Mouse (Mus musculus): Measurements from ENCODE around the gene Znfx1. TPM values are rescaled to one million over a fixed set of nuclear protein-coding genes. Genes with fewer than 3 reads are reported as not detected.

Znfx1 gene
- polyA plus RNA-seq, 1 experiment, result 46.0 TPM

DNA sequence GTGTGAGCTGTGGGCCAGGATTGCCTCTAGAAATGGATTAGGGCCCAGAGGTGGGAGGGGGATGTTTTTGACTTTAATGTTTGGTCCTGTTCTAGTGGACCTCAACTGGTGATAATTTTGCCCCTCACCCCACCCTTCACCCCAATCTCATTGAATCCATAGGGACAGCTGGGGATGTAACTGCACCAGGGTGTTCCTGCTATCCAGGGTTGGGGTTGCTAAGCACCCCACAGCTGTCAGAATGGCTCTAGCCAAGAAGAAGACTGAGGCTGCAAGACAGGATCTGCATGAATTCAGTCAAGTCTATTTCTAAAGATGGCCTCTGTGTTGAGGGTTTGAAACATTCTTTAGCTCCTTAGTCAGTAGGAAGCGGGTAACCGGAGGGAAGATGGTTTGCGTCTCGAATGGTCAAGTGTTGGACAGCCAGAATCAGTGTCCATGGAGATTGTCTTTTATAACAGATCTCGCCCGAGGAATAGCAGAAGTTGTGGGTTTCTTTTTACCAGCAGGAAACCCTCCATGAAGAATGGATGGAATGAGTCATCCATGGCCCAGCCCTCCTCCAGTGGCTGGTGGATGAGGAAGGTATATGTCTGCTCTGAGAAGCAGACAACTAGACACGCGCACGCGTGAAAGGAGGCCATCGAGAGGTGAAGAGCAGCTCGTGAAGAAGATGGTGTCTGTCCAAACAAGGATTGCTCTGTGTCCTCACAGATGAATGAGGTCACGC is 30.5 kb upstream of the Znfx1 start:
- DNase-seq, result no peak
- TF ChIP-seq CTCF (IDR thresholded peaks at IDR 0.05; ENCODE audit: borderline replicate concordance, control insufficient read depth, extremely low read depth, insufficient read depth, low read length, poor library complexity) (no peak), POLR2A (IDR thresholded peaks at IDR 0.05; ENCODE audit: control insufficient read depth, extremely low read depth, insufficient read depth, low read length, poor library complexity) (no peak)
- Histone ChIP-seq H3K27me3 (ENCODE audit: control insufficient read depth, insufficient read depth, low read length) (no peaks in the 10 kb centered on the region), H3K4me1 (replicated peaks; ENCODE audit: control insufficient read depth, insufficient read depth, low read length) (no peaks in the 10 kb centered on the region), H3K4me3 (ENCODE audit: control insufficient read depth, insufficient read depth, low read length) (no peak overlapping the region), H3K36me3 (ENCODE audit: control insufficient read depth, insufficient read depth, low read length) (no peaks in the 10 kb centered on the region), H3K27ac (ENCODE audit: control insufficient read depth, insufficient read depth, low read length) (no peak overlapping the region)
- 33% methylated on average over 13 of the region's 13 CpGs for WGBS

DNA sequence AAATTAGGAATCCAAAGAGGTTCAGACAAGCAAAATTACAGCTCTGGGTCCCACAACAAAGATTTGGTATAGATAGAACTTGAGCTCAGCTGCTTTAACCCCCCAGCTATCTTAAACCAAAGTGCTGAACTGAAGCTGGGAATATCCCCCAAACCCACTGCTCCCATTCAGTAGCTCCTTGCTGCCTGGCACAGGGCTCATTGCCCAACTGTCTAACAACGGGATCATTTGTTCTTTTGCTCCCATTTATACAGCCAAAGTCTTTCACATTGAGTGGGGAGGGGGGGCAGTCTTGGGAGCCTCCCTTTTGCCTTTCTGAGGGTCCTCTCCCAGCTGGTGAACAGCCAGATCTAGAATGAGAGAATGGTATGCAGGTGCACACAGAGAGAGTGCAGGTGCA is 27.5 kb upstream of the Znfx1 start:
- no peak for TF ChIP-seq CTCF (IDR thresholded peaks at IDR 0.05; ENCODE audit: borderline replicate concordance, control insufficient read depth, extremely low read depth, insufficient read depth, low read length, poor library complexity)
- WGBS, result 89% methylated on average over 1 of the region's 1 CpGs
- Histone ChIP-seq H3K27ac (ENCODE audit: control insufficient read depth, insufficient read depth, low read length) (no peak overlapping the region), H3K4me1 (replicated peaks; ENCODE audit: control insufficient read depth, insufficient read depth, low read length) (no peaks in the 10 kb centered on the region), H3K4me3 (ENCODE audit: control insufficient read depth, insufficient read depth, low read length) (no peak overlapping the region), H3K27me3 (ENCODE audit: control insufficient read depth, insufficient read depth, low read length) (no peaks in the 10 kb centered on the region), H3K36me3 (ENCODE audit: control insufficient read depth, insufficient read depth, low read length) (no peaks in the 10 kb centered on the region)
- DNase-seq, result no peak

DNA sequence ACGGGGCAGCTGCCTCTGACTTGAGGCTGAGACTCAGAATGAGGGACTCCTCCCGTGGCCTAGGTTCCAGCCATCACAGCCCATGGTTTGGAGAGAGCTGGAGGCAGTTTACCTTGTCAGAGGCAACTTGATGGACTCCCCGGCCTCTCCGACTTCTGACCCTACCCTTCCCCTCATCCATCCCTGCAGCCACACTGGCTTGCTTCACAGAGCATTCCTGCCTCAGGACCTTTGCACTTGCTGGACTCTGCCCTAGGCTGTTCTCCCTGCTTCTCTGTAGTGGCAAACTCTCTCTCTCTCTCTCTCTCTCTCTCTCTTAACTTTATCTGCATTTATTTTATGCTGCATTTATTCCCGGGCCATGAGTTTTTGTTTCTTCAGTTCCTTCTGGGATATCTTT is 24.0 kb upstream of the Znfx1 start:
- H3K36me3 ChIP-seq (ENCODE audit: control insufficient read depth, insufficient read depth, low read length), result no peaks in the 10 kb centered on the region
- H3K4me3 ChIP-seq (ENCODE audit: control insufficient read depth, insufficient read depth, low read length), result no peak overlapping the region
- DNase-seq, result no peak
- no peak for TF ChIP-seq CTCF (IDR thresholded peaks at IDR 0.05; ENCODE audit: borderline replicate concordance, control insufficient read depth, extremely low read depth, insufficient read depth, low read length, poor library complexity)
- no peak for TF ChIP-seq POLR2A (IDR thresholded peaks at IDR 0.05; ENCODE audit: control insufficient read depth, extremely low read depth, insufficient read depth, low read length, poor library complexity)
- H3K27ac ChIP-seq (ENCODE audit: control insufficient read depth, insufficient read depth, low read length), result no peak overlapping the region
- 91% methylated on average over 5 of the region's 5 CpGs for WGBS
- no peaks in the 10 kb centered on the region for H3K27me3 ChIP-seq (ENCODE audit: control insufficient read depth, insufficient read depth, low read length)
- no peaks in the 10 kb centered on the region for H3K4me1 ChIP-seq (replicated peaks; ENCODE audit: control insufficient read depth, insufficient read depth, low read length)

DNA sequence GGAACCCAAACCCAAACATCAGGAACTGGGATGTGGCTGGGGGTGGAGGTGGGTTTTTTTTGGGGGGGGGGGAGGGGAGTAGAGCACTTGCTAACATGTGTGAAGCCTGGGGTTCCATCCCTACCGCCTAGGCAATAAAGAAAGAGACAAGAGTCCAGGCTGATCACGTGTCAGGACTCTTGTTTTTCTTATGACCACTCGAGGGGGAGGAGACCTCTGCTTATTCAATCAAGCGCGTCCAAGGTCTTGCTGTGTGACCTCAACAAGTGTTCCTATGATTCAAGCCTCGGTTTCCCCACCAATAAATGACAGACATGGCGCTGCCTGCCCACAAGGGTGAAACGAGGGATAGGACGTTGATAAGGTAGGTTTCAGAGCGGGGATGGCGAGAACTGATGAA is 23.3 kb upstream of the Znfx1 start:
- H3K27me3 ChIP-seq (ENCODE audit: control insufficient read depth, insufficient read depth, low read length), result no peaks in the 10 kb centered on the region
- no peak overlapping the region for H3K4me3 ChIP-seq (ENCODE audit: control insufficient read depth, insufficient read depth, low read length)
- DNase-seq, result no peak
- H3K27ac ChIP-seq (ENCODE audit: control insufficient read depth, insufficient read depth, low read length), result no peak overlapping the region
- H3K4me1 ChIP-seq (replicated peaks; ENCODE audit: control insufficient read depth, insufficient read depth, low read length), result peaks cover 7% of the 10 kb centered on the region
- no peak for TF ChIP-seq CTCF (IDR thresholded peaks at IDR 0.05; ENCODE audit: borderline replicate concordance, control insufficient read depth, extremely low read depth, insufficient read depth, low read length, poor library complexity)
- no peak for TF ChIP-seq POLR2A (IDR thresholded peaks at IDR 0.05; ENCODE audit: control insufficient read depth, extremely low read depth, insufficient read depth, low read length, poor library complexity)
- H3K36me3 ChIP-seq (ENCODE audit: control insufficient read depth, insufficient read depth, low read length), result no peaks in the 10 kb centered on the region
- WGBS, result 93% methylated on average over 11 of the region's 11 CpGs

DNA sequence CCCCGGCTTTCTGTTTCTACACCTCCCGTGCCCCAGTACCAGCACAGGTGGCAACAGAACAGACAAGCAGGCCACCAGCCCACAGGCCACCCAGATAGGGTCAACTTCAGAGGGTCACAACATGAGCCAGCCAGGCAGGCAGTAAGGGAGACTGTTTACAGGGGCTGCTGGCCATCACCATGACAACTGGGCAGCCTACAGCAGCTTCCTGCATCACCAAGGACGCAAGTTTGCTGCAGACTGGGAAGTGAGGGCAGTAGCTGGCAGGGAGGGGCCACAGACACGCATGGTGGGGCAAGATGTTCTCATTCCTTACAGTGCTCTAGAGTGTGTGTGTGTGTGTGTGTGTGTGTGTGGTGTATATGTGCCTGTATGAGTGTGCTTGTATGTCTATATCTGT is 18.8 kb upstream of the Znfx1 start:
- Histone ChIP-seq H3K27me3 (ENCODE audit: control insufficient read depth, insufficient read depth, low read length) (no peaks in the 10 kb centered on the region), H3K4me3 (ENCODE audit: control insufficient read depth, insufficient read depth, low read length) (no peak overlapping the region), H3K36me3 (ENCODE audit: control insufficient read depth, insufficient read depth, low read length) (no peaks in the 10 kb centered on the region), H3K4me1 (replicated peaks; ENCODE audit: control insufficient read depth, insufficient read depth, low read length) (peaks cover 11% of the 10 kb centered on the region), H3K27ac (ENCODE audit: control insufficient read depth, insufficient read depth, low read length) (no peak overlapping the region)
- no peak for DNase-seq
- no peak for TF ChIP-seq CTCF (IDR thresholded peaks at IDR 0.05; ENCODE audit: borderline replicate concordance, control insufficient read depth, extremely low read depth, insufficient read depth, low read length, poor library complexity)
- TF ChIP-seq POLR2A (IDR thresholded peaks at IDR 0.05; ENCODE audit: control insufficient read depth, extremely low read depth, insufficient read depth, low read length, poor library complexity), result no peak
- 9% methylated on average over 4 of the region's 4 CpGs for WGBS

DNA sequence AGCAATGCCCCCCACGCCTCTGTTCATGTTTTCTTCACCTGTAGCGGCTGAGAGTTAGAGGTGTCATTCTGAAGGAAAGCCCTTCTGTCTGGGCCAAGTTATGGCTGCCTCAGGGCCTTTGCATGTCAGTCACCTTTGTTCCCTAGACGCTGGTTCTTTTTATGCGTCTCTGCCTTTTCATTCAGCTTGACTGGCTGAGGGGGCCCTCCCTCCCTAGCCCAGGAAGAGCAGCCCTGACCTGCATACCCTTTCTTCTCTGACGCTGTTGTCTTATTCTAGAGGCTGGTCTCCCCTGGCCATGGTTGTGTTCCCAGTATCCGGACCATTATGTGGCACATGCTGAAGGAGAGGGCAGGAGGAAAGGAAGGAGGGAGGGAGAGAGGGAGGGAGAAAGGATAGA is 18.3 kb upstream of the Znfx1 start:
- WGBS, result 33% methylated on average over 6 of the region's 6 CpGs
- Histone ChIP-seq H3K4me1 (replicated peaks; ENCODE audit: control insufficient read depth, insufficient read depth, low read length) (peaks cover 11% of the 10 kb centered on the region), H3K27ac (ENCODE audit: control insufficient read depth, insufficient read depth, low read length) (no peak overlapping the region), H3K4me3 (ENCODE audit: control insufficient read depth, insufficient read depth, low read length) (no peak overlapping the region), H3K27me3 (ENCODE audit: control insufficient read depth, insufficient read depth, low read length) (no peaks in the 10 kb centered on the region), H3K36me3 (ENCODE audit: control insufficient read depth, insufficient read depth, low read length) (no peaks in the 10 kb centered on the region)
- no peak for TF ChIP-seq POLR2A (IDR thresholded peaks at IDR 0.05; ENCODE audit: control insufficient read depth, extremely low read depth, insufficient read depth, low read length, poor library complexity)
- no peak for TF ChIP-seq CTCF (IDR thresholded peaks at IDR 0.05; ENCODE audit: borderline replicate concordance, control insufficient read depth, extremely low read depth, insufficient read depth, low read length, poor library complexity)
- DNase-seq, result no peak

DNA sequence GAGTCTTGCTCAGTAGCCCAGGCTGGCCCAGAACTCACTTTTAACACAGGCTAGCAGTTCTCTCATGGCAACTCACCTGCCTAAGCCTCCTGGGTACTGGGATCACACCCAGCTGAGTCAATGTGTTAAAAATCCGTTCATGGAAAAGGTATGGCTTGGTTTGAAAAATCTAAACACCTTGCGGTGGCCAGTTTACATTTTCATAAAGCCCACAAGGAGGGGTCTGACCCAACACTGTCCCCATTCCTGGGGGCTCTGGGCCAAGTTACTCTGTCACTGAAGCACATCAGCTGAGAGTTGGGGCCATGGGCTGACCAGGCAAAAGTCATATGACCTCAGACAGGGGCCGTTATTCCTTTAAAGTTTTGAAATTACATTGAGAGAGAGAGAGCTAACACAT is 17.6 kb upstream of the Znfx1 start:
- TF ChIP-seq CTCF (IDR thresholded peaks at IDR 0.05; ENCODE audit: borderline replicate concordance, control insufficient read depth, extremely low read depth, insufficient read depth, low read length, poor library complexity) (no peak), POLR2A (IDR thresholded peaks at IDR 0.05; ENCODE audit: control insufficient read depth, extremely low read depth, insufficient read depth, low read length, poor library complexity) (no peak)
- DNase-seq, result no peak
- no peaks in the 10 kb centered on the region for H3K36me3 ChIP-seq (ENCODE audit: control insufficient read depth, insufficient read depth, low read length)
- H3K4me3 ChIP-seq (ENCODE audit: control insufficient read depth, insufficient read depth, low read length), result no peak overlapping the region
- WGBS, result 93% methylated on average over 3 of the region's 3 CpGs
- no peaks in the 10 kb centered on the region for H3K27me3 ChIP-seq (ENCODE audit: control insufficient read depth, insufficient read depth, low read length)
- H3K27ac ChIP-seq (ENCODE audit: control insufficient read depth, insufficient read depth, low read length), result no peak overlapping the region
- peaks cover 11% of the 10 kb centered on the region for H3K4me1 ChIP-seq (replicated peaks; ENCODE audit: control insufficient read depth, insufficient read depth, low read length)

All from thymus, adult 2 months (tissue).